Mouse (Mus musculus): ENCODE measurements around the gene Sdccag8. TPM values are rescaled to one million over a fixed set of nuclear protein-coding genes. Genes with fewer than 3 reads are reported as not detected.
A peak's percentile ranks its signal among the peaks of the same experiment; 100 is the strongest.

Sdccag8 gene
- polyA plus RNA-seq, 1 experiment from 2014 or later: 18.7 TPM

DNA sequence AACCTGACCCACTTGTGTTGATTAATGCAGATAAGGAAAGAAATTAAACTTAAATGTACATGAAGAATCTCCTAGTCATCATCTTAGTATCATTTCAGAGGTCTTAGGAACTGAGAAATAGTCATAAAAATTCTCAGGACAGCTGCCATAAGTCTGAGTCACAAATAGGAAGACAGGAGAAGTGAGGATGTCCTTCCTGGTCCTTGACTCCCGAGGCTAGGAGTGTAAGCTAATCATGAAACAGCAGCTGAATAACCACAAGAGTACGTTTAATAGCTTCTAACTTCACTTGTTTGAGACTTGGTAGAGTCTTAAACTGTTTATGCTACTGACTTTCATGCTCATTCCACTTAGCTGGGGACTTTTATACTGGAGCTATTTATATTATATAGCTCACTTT lies 214.6 kb downstream of the Sdccag8 start:
- Histone ChIP-seq H3K27ac (ENCODE audit: low read depth) (no peak overlapping the region), H3K9ac (ENCODE audit: low read length) (no peak overlapping the region), H3K4me2 (ENCODE audit: low read length) (no peak overlapping the region), H3K9me3 (ENCODE audit: control insufficient read depth, low read length) (no peaks in the 10 kb centered on the region), H3K4me1 (replicated peaks; ENCODE audit: control insufficient read depth, insufficient read depth, low read length) (no peaks in the 10 kb centered on the region), H3K36me3 (ENCODE audit: control insufficient read depth, insufficient read depth, low read length) (0 out of 2 replicates have a peak, but pooled peaks cover 7% of the 10 kb centered on the region), H3K27me3 (replicated peaks; ENCODE audit: control insufficient read depth, insufficient read depth, low read length) (no peaks in the 10 kb centered on the region), H3K4me3 (ENCODE audit: low read depth, low read length) (no peak overlapping the region)
- DNase-seq (ENCODE audit: low spot score) (no peak), ATAC-seq (replicated peaks; ENCODE audit: low FRiP score, low TSS enrichment, low read depth) (no peak)
- 56% methylated on average over 2 of the region's 2 CpGs for WGBS

GRCm38 (mm10) chr1:177030669-177031068 lies 216.2 kb downstream of the Sdccag8 start:
- Histone ChIP-seq H3K4me2 (ENCODE audit: low read length) (no peak overlapping the region), H3K36me3 (ENCODE audit: control insufficient read depth, insufficient read depth, low read length) (no peaks in the 10 kb centered on the region), H3K27me3 (replicated peaks; ENCODE audit: control insufficient read depth, insufficient read depth, low read length) (no peaks in the 10 kb centered on the region), H3K27ac (ENCODE audit: low read depth) (no peak overlapping the region), H3K9ac (ENCODE audit: low read length) (no peak overlapping the region), H3K9me3 (ENCODE audit: control insufficient read depth, low read length) (no peaks in the 10 kb centered on the region), H3K4me3 (ENCODE audit: low read depth, low read length) (no peak overlapping the region), H3K4me1 (replicated peaks; ENCODE audit: control insufficient read depth, insufficient read depth, low read length) (no peaks in the 10 kb centered on the region)
- ATAC-seq (replicated peaks; ENCODE audit: low FRiP score, low TSS enrichment, low read depth) (no peak), DNase-seq (ENCODE audit: low spot score) (no peak)
- WGBS: 84% methylated on average over 3 of the region's 3 CpGs

DNA sequence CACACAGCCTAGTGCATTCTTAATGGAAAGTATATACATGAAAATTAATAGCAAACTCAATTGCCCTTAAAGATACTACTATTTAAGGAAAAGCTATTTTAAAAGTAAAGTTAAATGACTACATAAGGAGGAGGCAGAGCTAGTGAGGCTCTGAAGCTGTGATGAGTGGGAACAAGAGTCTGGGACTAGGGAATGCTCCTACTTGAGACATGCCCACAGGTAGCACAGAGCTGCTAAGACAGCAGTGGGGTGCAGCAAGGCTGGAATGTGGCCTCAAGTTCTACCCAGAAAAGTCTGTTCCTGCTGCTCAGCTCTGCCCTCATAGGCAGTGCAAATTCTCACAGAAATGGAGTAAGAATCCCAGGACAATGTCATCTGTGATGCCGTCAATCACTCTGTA lies 216.7 kb downstream of the Sdccag8 start:
- H3K27ac ChIP-seq (ENCODE audit: low read depth): no peak overlapping the region
- H3K4me2 ChIP-seq (ENCODE audit: low read length): no peak overlapping the region
- DNase-seq (ENCODE audit: low spot score): no peak
- no peaks in the 10 kb centered on the region for H3K27me3 ChIP-seq (replicated peaks; ENCODE audit: control insufficient read depth, insufficient read depth, low read length)
- H3K36me3 ChIP-seq (ENCODE audit: control insufficient read depth, insufficient read depth, low read length): no peaks in the 10 kb centered on the region
- H3K4me1 ChIP-seq (replicated peaks; ENCODE audit: control insufficient read depth, insufficient read depth, low read length): no peaks in the 10 kb centered on the region
- H3K4me3 ChIP-seq (ENCODE audit: low read depth, low read length): no peak overlapping the region
- no peak overlapping the region for H3K9ac ChIP-seq (ENCODE audit: low read length)
- ATAC-seq (replicated peaks; ENCODE audit: low FRiP score, low TSS enrichment, low read depth): no peak
- no peaks in the 10 kb centered on the region for H3K9me3 ChIP-seq (ENCODE audit: control insufficient read depth, low read length)
- WGBS: 91% methylated on average over 1 of the region's 1 CpGs

DNA sequence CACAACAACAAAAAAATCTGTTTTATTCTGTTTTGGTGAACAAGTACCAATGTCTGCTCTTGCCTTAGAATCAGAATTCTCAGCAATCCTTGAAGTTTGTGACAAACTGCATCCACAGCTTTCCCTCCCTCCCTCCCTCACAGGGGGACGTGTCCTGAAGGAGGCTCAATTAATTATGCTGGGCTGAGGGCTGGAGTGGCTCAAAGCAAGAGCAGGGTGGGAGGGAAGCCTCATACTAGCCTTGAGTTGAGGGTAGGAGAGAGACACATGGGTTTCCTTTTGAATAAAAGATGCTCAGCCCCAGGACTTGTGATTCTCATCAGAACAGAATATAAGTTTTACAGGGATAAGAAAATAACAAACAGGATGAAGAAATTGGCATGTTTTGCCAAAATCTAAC lies 217.8 kb downstream of the Sdccag8 start:
- Histone ChIP-seq H3K27me3 (replicated peaks; ENCODE audit: control insufficient read depth, insufficient read depth, low read length) (no peaks in the 10 kb centered on the region), H3K27ac (ENCODE audit: low read depth) (no peak overlapping the region), H3K9ac (ENCODE audit: low read length) (no peak overlapping the region), H3K4me1 (replicated peaks; ENCODE audit: control insufficient read depth, insufficient read depth, low read length) (no peaks in the 10 kb centered on the region), H3K9me3 (ENCODE audit: control insufficient read depth, low read length) (no peaks in the 10 kb centered on the region), H3K36me3 (ENCODE audit: control insufficient read depth, insufficient read depth, low read length) (no peaks in the 10 kb centered on the region), H3K4me3 (ENCODE audit: low read depth, low read length) (no peak overlapping the region), H3K4me2 (ENCODE audit: low read length) (no peak overlapping the region)
- ATAC-seq (replicated peaks; ENCODE audit: low FRiP score, low TSS enrichment, low read depth): no peak
- DNase-seq (ENCODE audit: low spot score): no peak
- 25% methylated on average over 1 of the region's 1 CpGs for WGBS

GRCm38 (mm10) chr1:177035460-177035859 lies 221.0 kb downstream of the Sdccag8 start:
- no peaks in the 10 kb centered on the region for H3K9me3 ChIP-seq (ENCODE audit: control insufficient read depth, low read length)
- no peaks in the 10 kb centered on the region for H3K27me3 ChIP-seq (replicated peaks; ENCODE audit: control insufficient read depth, insufficient read depth, low read length)
- no peak overlapping the region for H3K4me2 ChIP-seq (ENCODE audit: low read length)
- no peaks in the 10 kb centered on the region for H3K4me1 ChIP-seq (replicated peaks; ENCODE audit: control insufficient read depth, insufficient read depth, low read length)
- WGBS: 85% methylated on average over 2 of the region's 2 CpGs
- H3K36me3 ChIP-seq (ENCODE audit: control insufficient read depth, insufficient read depth, low read length): no peaks in the 10 kb centered on the region
- H3K4me3 ChIP-seq (ENCODE audit: low read depth, low read length): no peak overlapping the region
- ATAC-seq (replicated peaks; ENCODE audit: low FRiP score, low TSS enrichment, low read depth): no peak
- no peak overlapping the region for H3K9ac ChIP-seq (ENCODE audit: low read length)
- DNase-seq (ENCODE audit: low spot score): no peak
- no peak overlapping the region for H3K27ac ChIP-seq (ENCODE audit: low read depth)

DNA sequence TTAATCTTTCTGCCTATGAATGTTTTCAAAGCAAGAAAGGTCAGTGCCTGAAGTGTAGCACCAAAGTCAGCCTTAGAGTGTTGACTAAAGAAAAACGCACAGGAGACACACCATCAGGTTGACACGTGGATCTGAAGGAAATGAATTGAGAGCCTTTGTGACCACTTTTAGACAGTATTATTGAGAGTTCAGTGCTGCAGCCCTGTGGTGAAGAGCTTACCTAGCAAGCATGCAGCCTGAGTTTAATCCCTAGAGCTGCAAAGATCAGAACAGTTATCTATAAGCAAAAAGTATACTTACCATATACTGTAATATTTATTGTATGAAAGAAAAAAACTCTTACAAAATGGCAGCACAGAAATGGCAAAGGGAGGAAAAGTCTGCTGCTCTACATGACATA lies 223.9 kb downstream of the Sdccag8 start:
- no peak overlapping the region for H3K4me3 ChIP-seq (ENCODE audit: low read depth, low read length)
- DNase-seq (ENCODE audit: low spot score): no peak
- H3K4me1 ChIP-seq (replicated peaks; ENCODE audit: control insufficient read depth, insufficient read depth, low read length): no peaks in the 10 kb centered on the region
- WGBS: 69% methylated on average over 2 of the region's 2 CpGs
- no peaks in the 10 kb centered on the region for H3K9me3 ChIP-seq (ENCODE audit: control insufficient read depth, low read length)
- H3K36me3 ChIP-seq (ENCODE audit: control insufficient read depth, insufficient read depth, low read length): no peaks in the 10 kb centered on the region
- H3K27me3 ChIP-seq (replicated peaks; ENCODE audit: control insufficient read depth, insufficient read depth, low read length): no peaks in the 10 kb centered on the region
- H3K27ac ChIP-seq (ENCODE audit: low read depth): no peak overlapping the region
- H3K9ac ChIP-seq (ENCODE audit: low read length): no peak overlapping the region
- no peak for ATAC-seq (replicated peaks; ENCODE audit: low FRiP score, low TSS enrichment, low read depth)
- H3K4me2 ChIP-seq (ENCODE audit: low read length): no peak overlapping the region

DNA sequence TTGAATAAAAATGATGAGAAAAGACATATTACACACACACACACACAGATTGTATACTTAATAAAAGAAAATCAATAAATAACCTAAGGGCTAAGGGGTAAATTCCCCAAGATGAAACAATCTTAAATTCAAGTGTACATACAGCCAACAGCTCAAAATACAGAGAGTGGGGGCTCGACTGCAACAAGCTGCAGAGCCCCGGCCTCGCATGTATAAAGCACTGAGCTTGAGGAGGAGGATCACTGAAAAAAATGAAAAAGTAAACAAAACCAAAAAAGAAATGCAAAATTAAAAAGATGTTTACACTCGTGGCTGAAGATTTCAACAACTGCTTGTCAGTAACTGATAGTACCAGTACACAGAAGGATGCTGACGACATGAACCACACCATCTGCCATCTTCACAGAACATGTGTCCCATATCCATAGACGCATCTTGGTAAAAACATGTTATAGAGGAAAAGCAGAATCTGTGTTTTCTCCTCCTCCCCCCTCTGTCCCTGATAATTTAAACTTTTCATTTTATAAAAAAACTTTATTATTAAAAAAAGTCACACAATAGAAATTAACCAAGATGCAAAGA lies 224.7 kb downstream of the Sdccag8 start:
- ATAC-seq (replicated peaks; ENCODE audit: low FRiP score, low TSS enrichment, low read depth): 0 out of 2 replicates have a peak, but pooled peaks have one; percentile 47
- Histone ChIP-seq H3K36me3 (ENCODE audit: control insufficient read depth, insufficient read depth, low read length) (no peaks in the 10 kb centered on the region), H3K4me1 (replicated peaks; ENCODE audit: control insufficient read depth, insufficient read depth, low read length) (no peaks in the 10 kb centered on the region), H3K27ac (ENCODE audit: low read depth) (no peak overlapping the region), H3K4me2 (ENCODE audit: low read length) (no peak overlapping the region), H3K27me3 (replicated peaks; ENCODE audit: control insufficient read depth, insufficient read depth, low read length) (no peaks in the 10 kb centered on the region), H3K4me3 (ENCODE audit: low read depth, low read length) (no peak overlapping the region), H3K9me3 (ENCODE audit: control insufficient read depth, low read length) (no peaks in the 10 kb centered on the region), H3K9ac (ENCODE audit: low read length) (no peak overlapping the region)
- WGBS: 62% methylated on average over 6 of the region's 6 CpGs
- no peak for DNase-seq (ENCODE audit: low spot score)

DNA sequence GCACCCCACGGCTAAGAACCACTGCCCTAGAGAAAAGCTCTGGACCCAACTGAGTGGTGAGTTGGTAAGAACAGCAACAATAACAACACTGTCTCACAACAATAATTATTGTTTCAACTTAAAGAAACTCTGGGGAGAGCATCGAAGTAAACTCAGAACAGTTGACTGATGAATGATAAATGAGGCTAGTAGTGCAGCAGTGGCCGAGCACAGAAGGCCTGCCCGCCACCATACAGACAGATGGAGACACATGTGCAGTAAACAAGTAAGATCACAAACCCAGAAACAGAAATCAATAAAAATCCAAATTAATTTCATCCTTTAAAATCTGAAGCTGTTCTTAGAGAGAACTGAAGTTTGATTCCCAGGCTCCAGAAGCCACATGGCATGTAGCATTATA lies 225.6 kb downstream of the Sdccag8 start:
- Histone ChIP-seq H3K27ac (ENCODE audit: low read depth) (peak overlapping the region; percentile 54; the same call in 1 of the 2 replicates), H3K4me1 (replicated peaks; ENCODE audit: control insufficient read depth, insufficient read depth, low read length) (no peaks in the 10 kb centered on the region), H3K9me3 (ENCODE audit: control insufficient read depth, low read length) (no peaks in the 10 kb centered on the region), H3K27me3 (replicated peaks; ENCODE audit: control insufficient read depth, insufficient read depth, low read length) (no peaks in the 10 kb centered on the region), H3K9ac (ENCODE audit: low read length) (no peak overlapping the region), H3K4me2 (ENCODE audit: low read length) (no peak overlapping the region), H3K36me3 (ENCODE audit: control insufficient read depth, insufficient read depth, low read length) (no peaks in the 10 kb centered on the region), H3K4me3 (ENCODE audit: low read depth, low read length) (no peak overlapping the region)
- 43% methylated on average over 4 of the region's 4 CpGs for WGBS
- DNase-seq (ENCODE audit: low spot score): no peak
- ATAC-seq (replicated peaks; ENCODE audit: low FRiP score, low TSS enrichment, low read depth): no peak

DNA sequence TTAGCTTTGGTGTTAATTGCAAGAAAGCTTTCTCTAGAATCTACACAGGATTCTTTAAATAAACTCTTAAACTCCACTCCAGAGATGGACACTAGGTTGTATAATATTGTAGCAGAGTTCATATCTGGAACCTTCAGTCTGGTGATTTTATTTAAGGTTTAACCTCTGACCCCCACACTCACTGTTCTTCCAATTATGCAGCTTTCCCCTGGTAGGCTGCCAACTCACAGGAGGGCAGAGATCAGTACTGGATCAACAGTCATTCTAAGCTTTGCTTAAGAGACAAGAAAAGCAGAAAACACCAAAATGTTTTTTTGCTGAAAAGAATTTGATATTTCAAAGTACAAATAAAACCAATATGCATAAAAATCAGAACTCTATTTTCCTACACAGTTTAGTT lies 231.4 kb downstream of the Sdccag8 start:
- ATAC-seq (replicated peaks; ENCODE audit: low FRiP score, low TSS enrichment, low read depth) (no peak), DNase-seq (ENCODE audit: low spot score) (no peak)

More for the DNA sequence above, 231.4 kb downstream of the Sdccag8 start:
- Histone ChIP-seq H3K4me1 (replicated peaks; ENCODE audit: control insufficient read depth, insufficient read depth, low read length) (no peaks in the 10 kb centered on the region), H3K4me2 (ENCODE audit: low read length) (no peak overlapping the region), H3K27ac (ENCODE audit: low read depth) (no peak overlapping the region), H3K27me3 (replicated peaks; ENCODE audit: control insufficient read depth, insufficient read depth, low read length) (no peaks in the 10 kb centered on the region), H3K9ac (ENCODE audit: low read length) (no peak overlapping the region), H3K9me3 (ENCODE audit: control insufficient read depth, low read length) (no peaks in the 10 kb centered on the region), H3K4me3 (ENCODE audit: low read depth, low read length) (no peak overlapping the region), H3K36me3 (ENCODE audit: control insufficient read depth, insufficient read depth, low read length) (no peaks in the 10 kb centered on the region)
